27 mouse cellular contexts compared by ENCODE assay signal in the genomic region with DNA sequence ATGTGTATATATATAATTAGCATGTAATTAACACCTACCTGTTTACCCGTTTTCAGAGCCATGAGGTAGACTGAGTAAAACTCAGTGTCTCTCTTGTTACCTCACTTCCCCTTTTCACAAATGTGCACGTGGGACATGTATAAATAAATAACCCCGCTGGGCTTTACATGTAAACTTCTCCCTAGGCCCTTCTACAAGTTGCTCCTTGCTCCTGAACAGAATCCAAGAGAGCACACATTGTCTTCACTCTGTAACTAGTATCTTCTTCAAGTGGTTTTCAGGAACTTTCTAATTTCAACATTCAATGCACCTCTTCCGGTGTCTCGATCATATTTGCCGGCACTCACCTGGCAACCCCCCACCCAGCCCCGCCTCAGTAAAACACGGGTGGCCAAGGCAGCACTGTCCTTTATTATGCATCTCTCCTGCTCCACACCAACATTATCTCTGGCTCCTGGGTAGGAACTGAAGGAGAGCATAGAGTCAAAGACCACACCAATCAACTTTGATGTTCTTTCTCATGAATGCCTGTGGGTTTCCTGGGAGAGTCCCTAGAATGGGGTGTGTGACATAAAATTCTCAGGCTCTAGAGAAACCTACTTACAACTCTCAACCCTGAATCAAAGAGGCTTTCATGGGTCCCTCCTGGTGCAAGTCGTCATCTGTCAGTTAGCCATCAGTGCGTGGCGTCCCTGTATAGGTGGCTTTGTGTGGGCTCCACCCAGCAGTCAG. TPM values are rescaled to one million over a fixed set of nuclear protein-coding genes. Genes with fewer than 3 reads are reported as not detected.
DNase-seq lines count a peak whose midpoint lies in the region; ATAC-seq lines count a peak whose summit lies in the region.
"Had no signal": no experiment of that assay in that cellular context is flagged by ENCODE, and none has a peak within 500 bp of the region (broad histone marks: within the 10 kb centered on the region; RNA-seq: fewer than 3 reads in every experiment).

No protein-coding gene starts in this region.

- 0 out of 2 replicates have a peak, but pooled peaks cover 4% of the 10 kb centered on the region for H3K36me3 ChIP-seq in hindbrain, embryonic 10.5 days
- H3K36me3 ChIP-seq in hindbrain, embryonic 12.5 days: no peaks in the 10 kb centered on the region
- H3K36me3 ChIP-seq in splenic B cell, adult 2 months (ENCODE audit: control insufficient read depth, insufficient read depth, low read length, poor library complexity, severe bottlenecking): no peaks in the 10 kb centered on the region
- H3K36me3 ChIP-seq: embryonic facial prominence, embryonic 12.5 days; forebrain, embryonic 12.5 days; limb, embryonic 12.5 days; midbrain, embryonic 10.5 days; stomach, embryonic 15.5 days had no signal

- H3K27ac ChIP-seq in hindbrain, embryonic 10.5 days: peak overlapping the region; percentile 35; the same call in 1 of the 2 replicates
- no peak overlapping the region for H3K27ac ChIP-seq in hindbrain, embryonic 12.5 days
- H3K27ac ChIP-seq: embryonic facial prominence, embryonic 12.5 days; forebrain, embryonic 12.5 days; gastrocnemius, adult 2 months; heart, embryonic 15.5 days; kidney, postnatal 0 days; limb, embryonic 12.5 days; midbrain, embryonic 10.5 days; stomach, embryonic 15.5 days had no signal

- WGBS in hindbrain, embryonic 10.5 days: 81% methylated on average over 11 of the region's 11 CpGs
- WGBS in hindbrain, embryonic 12.5 days: 83% methylated on average over 11 of the region's 11 CpGs

- peaks cover 61% of the 10 kb centered on the region for H3K4me1 ChIP-seq in hindbrain, embryonic 10.5 days (replicated peaks)
- peaks cover 26% of the 10 kb centered on the region for H3K4me1 ChIP-seq in hindbrain, embryonic 12.5 days

- H3K27me3 ChIP-seq in hindbrain, embryonic 10.5 days (ENCODE audit: insufficient read depth, poor library complexity, severe bottlenecking): no peaks in the 10 kb centered on the region
- H3K27me3 ChIP-seq in hindbrain, embryonic 12.5 days: no peaks in the 10 kb centered on the region
- H3K27me3 ChIP-seq in splenic B cell, adult 2 months (ENCODE audit: control insufficient read depth, insufficient read depth, low read length, poor library complexity, severe bottlenecking): no peaks in the 10 kb centered on the region
- H3K27me3 ChIP-seq: embryonic facial prominence, embryonic 12.5 days; forebrain, embryonic 12.5 days; heart, embryonic 15.5 days; limb, embryonic 12.5 days; stomach, embryonic 15.5 days had no signal

- no peak for DNase-seq in hindbrain, embryonic 10.5 days (ENCODE audit: low spot score)
- peak; percentile 59 to 62 for DNase-seq in CD8-positive naive resting alpha-beta T cell, adult 2 months (ENCODE audit: low read depth in 2 of 2, low spot score in 2 of 2)
- DNase-seq in induced T-regulatory cell, adult 2 months (ENCODE audit: low read depth): peak; percentile 85
- DNase-seq in splenic B cell, adult 2 months (ENCODE audit: low read depth, low spot score): peak; percentile 67
- DNase-seq in right cerebral cortex, adult 2 months (ENCODE audit: low spot score in 2 of 2): no peak
- DNase-seq in adrenal gland, adult 8-10 months: no peak
- no peak for DNase-seq in adipocyte (ENCODE audit: low spot score)
- DNase-seq: cerebellum, adult 2 months; cerebellum, postnatal 25 days; gastrocnemius, adult 2 months; heart, postnatal 4 days; kidney, adult 11 months; liver, postnatal 0 days; lung, postnatal 10 days; right cerebral cortex, postnatal 25 days had no signal

- ATAC-seq in hindbrain, embryonic 12.5 days (ENCODE audit: low FRiP score): no peak
- ATAC-seq: hindbrain, embryonic 16.5 days; liver, postnatal 0 days; midbrain, embryonic 16.5 days had no signal

- H3K9me3 ChIP-seq in hindbrain, embryonic 10.5 days: no peaks in the 10 kb centered on the region
- no peaks in the 10 kb centered on the region for H3K9me3 ChIP-seq in hindbrain, embryonic 12.5 days (replicated peaks)
- H3K9me3 ChIP-seq: embryonic facial prominence, embryonic 12.5 days; forebrain, embryonic 12.5 days; heart, embryonic 15.5 days; limb, embryonic 12.5 days; midbrain, embryonic 10.5 days; stomach, embryonic 15.5 days had no signal

- no peak overlapping the region for H3K4me3 ChIP-seq in hindbrain, embryonic 10.5 days
- no peak overlapping the region for H3K4me3 ChIP-seq in hindbrain, embryonic 12.5 days
- H3K4me3 ChIP-seq: embryonic facial prominence, embryonic 12.5 days; erythroblast, embryonic 14.5 days; forebrain, embryonic 12.5 days; gastrocnemius, adult 2 months; heart, embryonic 15.5 days; limb, embryonic 12.5 days; midbrain, embryonic 10.5 days; stomach, embryonic 15.5 days had no signal

- H3K9ac ChIP-seq in hindbrain, embryonic 12.5 days: no peak overlapping the region
- H3K9ac ChIP-seq: embryonic facial prominence, embryonic 12.5 days; forebrain, embryonic 12.5 days; heart, embryonic 15.5 days; limb, embryonic 12.5 days; liver, postnatal 0 days; stomach, embryonic 15.5 days had no signal

- no peak overlapping the region for H3K4me2 ChIP-seq in hindbrain, embryonic 12.5 days (replicated peaks)
- H3K4me2 ChIP-seq: embryonic facial prominence, embryonic 12.5 days; forebrain, embryonic 12.5 days; heart, embryonic 15.5 days; limb, embryonic 12.5 days; liver, embryonic 11.5 days; stomach, embryonic 15.5 days had no signal

RNA-seq across cellular contexts. Expression of gene Rras2, which starts 47.7 kb away (rescaled TPM):
- 21.0 and 27.3 TPM in 2 replicates for polyA plus RNA-seq in hindbrain, embryonic 10.5 days (2016; fragmentation: Nextera tagmentation; extraction: Ambion mirVana)
- 19.4 and 21.7 TPM in 2 replicates for polyA plus RNA-seq in hindbrain, embryonic 12.5 days (2016; fragmentation: Nextera tagmentation; extraction: Ambion mirVana)
- 10 to 100 TPM; 18.2 to 35.7 (median 28.5) TPM for total RNA-seq in adrenal gland, adult 8-10 months (2022)
- polyA plus RNA-seq: erythroblast, embryonic 14.5 days had no signal

Comparison
In these comparisons a context has a peak if more than half of its experiments do, and no peak if none do; other contexts are left out.
1. DNase-seq: peak in CD8-positive naive resting alpha-beta T cell, adult 2 months (2 of 2), induced T-regulatory cell, adult 2 months (single experiment) and splenic B cell, adult 2 months (single experiment); none in hindbrain, embryonic 10.5 days (single experiment), right cerebral cortex, adult 2 months (0 of 2), adrenal gland, adult 8-10 months (single experiment) and adipocyte (single experiment).